27 mouse cellular contexts compared by ENCODE assay signal in the genomic region with DNA sequence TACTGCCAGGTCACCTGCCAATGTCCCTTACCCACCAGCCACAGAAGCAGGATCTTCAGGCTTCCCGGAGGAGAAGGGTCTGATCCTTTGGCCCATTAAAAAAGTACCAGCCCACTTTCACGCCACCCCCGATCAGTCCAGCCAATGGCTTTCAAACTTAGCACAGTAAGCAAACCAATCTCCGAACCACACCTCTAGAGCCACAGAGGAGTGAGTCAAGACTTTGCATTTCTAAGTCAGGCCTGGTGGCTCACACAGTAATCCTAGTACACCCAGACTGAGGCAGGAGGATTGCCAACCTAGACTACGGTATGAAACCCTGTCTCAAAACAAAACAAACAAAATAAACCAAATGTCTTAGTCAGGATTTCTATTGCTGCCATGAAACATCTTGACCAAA. TPM values are rescaled to one million over a fixed set of nuclear protein-coding genes. Genes with fewer than 3 reads are reported as not detected.
DNase-seq lines count a peak whose midpoint lies in the region; ATAC-seq lines count a peak whose summit lies in the region.
"Had no signal": no experiment of that assay in that cellular context is flagged by ENCODE, and none has a peak within 500 bp of the region (broad histone marks: within the 10 kb centered on the region; RNA-seq: fewer than 3 reads in every experiment).

No protein-coding gene starts in this region.

- peak overlapping the region; percentile 63 for H3K27ac ChIP-seq in kidney, embryonic 15.5 days
- H3K27ac ChIP-seq in midbrain, embryonic 16.5 days (ENCODE audit: low read length), result peak overlapping the region; percentile 91; the same call in 1 of the 2 replicates
- H3K27ac ChIP-seq in midbrain, embryonic 14.5 days (replicated peaks; ENCODE audit: low read depth, low read length), result no peak overlapping the region
- H3K27ac ChIP-seq in intestine, embryonic 16.5 days (ENCODE audit: low read length), result peak overlapping the region; percentile 92
- H3K27ac ChIP-seq: heart, embryonic 10.5 days had no signal

- no peaks in the 10 kb centered on the region for H3K36me3 ChIP-seq in kidney, embryonic 15.5 days
- H3K36me3 ChIP-seq in midbrain, embryonic 16.5 days (ENCODE audit: control insufficient read depth, insufficient read depth, low read length), result no peaks in the 10 kb centered on the region
- no peaks in the 10 kb centered on the region for H3K36me3 ChIP-seq in midbrain, embryonic 14.5 days (ENCODE audit: control insufficient read depth, insufficient read depth, low read length)
- H3K36me3 ChIP-seq in intestine, embryonic 16.5 days (ENCODE audit: control insufficient read depth, insufficient read depth, low read length), result no peaks in the 10 kb centered on the region
- H3K36me3 ChIP-seq: heart, embryonic 10.5 days; midbrain, embryonic 13.5 days; neural tube, embryonic 15.5 days had no signal

- no peak overlapping the region for H3K4me3 ChIP-seq in kidney, embryonic 15.5 days (replicated peaks)
- H3K4me3 ChIP-seq in midbrain, embryonic 16.5 days (ENCODE audit: low read depth, low read length), result no peak overlapping the region
- no peak overlapping the region for H3K4me3 ChIP-seq in midbrain, embryonic 14.5 days (replicated peaks; ENCODE audit: low read depth, low read length)
- no peak overlapping the region for H3K4me3 ChIP-seq in intestine, embryonic 16.5 days (ENCODE audit: low read length)
- H3K4me3 ChIP-seq: heart, embryonic 10.5 days; midbrain, embryonic 13.5 days; neural tube, embryonic 15.5 days had no signal

- ATAC-seq in kidney, embryonic 15.5 days (replicated peaks; ENCODE audit: low FRiP score), result no peak
- ATAC-seq in midbrain, embryonic 16.5 days, result no peak
- no peak for ATAC-seq in midbrain, embryonic 14.5 days (ENCODE audit: low FRiP score, low TSS enrichment)
- peak; percentile 50 for ATAC-seq in intestine, embryonic 16.5 days
- ATAC-seq: forebrain, embryonic 16.5 days; midbrain, embryonic 13.5 days had no signal

- peaks cover 18% of the 10 kb centered on the region for H3K27me3 ChIP-seq in kidney, embryonic 15.5 days
- H3K27me3 ChIP-seq in midbrain, embryonic 16.5 days (ENCODE audit: control insufficient read depth, insufficient read depth, low read depth, low read length), result no peaks in the 10 kb centered on the region; the same call in 1 of the 2 replicates
- H3K27me3 ChIP-seq in midbrain, embryonic 14.5 days (ENCODE audit: control insufficient read depth, insufficient read depth, low read length), result no peaks in the 10 kb centered on the region
- 0 out of 2 replicates have a peak, but pooled peaks cover 3% of the 10 kb centered on the region for H3K27me3 ChIP-seq in intestine, embryonic 16.5 days (replicated peaks; ENCODE audit: control insufficient read depth, insufficient read depth, low read length)

- H3K9me3 ChIP-seq in kidney, embryonic 15.5 days (replicated peaks), result no peaks in the 10 kb centered on the region
- no peaks in the 10 kb centered on the region for H3K9me3 ChIP-seq in midbrain, embryonic 16.5 days (replicated peaks; ENCODE audit: control insufficient read depth, low read length, poor library complexity, severe bottlenecking)
- H3K9me3 ChIP-seq in midbrain, embryonic 14.5 days (ENCODE audit: control insufficient read depth, low read length), result no peaks in the 10 kb centered on the region
- H3K9me3 ChIP-seq in intestine, embryonic 16.5 days (ENCODE audit: control insufficient read depth, low read length), result no peaks in the 10 kb centered on the region
- H3K9me3 ChIP-seq: heart, embryonic 10.5 days; midbrain, embryonic 13.5 days; neural tube, embryonic 15.5 days had no signal

- H3K4me2 ChIP-seq in kidney, embryonic 15.5 days, result no peak overlapping the region
- no peak overlapping the region for H3K4me2 ChIP-seq in midbrain, embryonic 16.5 days (ENCODE audit: low read length)
- no peak overlapping the region for H3K4me2 ChIP-seq in midbrain, embryonic 14.5 days (ENCODE audit: low read length)
- peak overlapping the region; percentile 26 for H3K4me2 ChIP-seq in intestine, embryonic 16.5 days (ENCODE audit: low read depth, low read length)
- H3K4me2 ChIP-seq: midbrain, embryonic 13.5 days; neural tube, embryonic 15.5 days had no signal

- DNase-seq in kidney, postnatal 14 days, result no peak
- DNase-seq in midbrain, embryonic 14.5 days, result no peak
- DNase-seq in c-Kit-positive CD71-positive TER-119-positive erythroid progenitor cells, embryonic 14.5 days (ENCODE audit: low spot score), result no peak
- DNase-seq in adrenal gland, postnatal 36 days, result no peak
- DNase-seq: adrenal gland, adult 8-10 months; B cell, adult 2 months; cerebellum, postnatal 10 days; embryo, embryonic 11 days; gastrocnemius, postnatal 36 days; heart, postnatal 10 days; liver had no signal

- WGBS in kidney, embryonic 15.5 days, result 60% methylated on average over 5 of the region's 5 CpGs
- WGBS in midbrain, embryonic 16.5 days, result 78% methylated on average over 5 of the region's 5 CpGs
- WGBS in midbrain, embryonic 14.5 days, result 78% methylated on average over 5 of the region's 5 CpGs
- 52% methylated on average over 5 of the region's 5 CpGs for WGBS in intestine, embryonic 16.5 days

- peaks cover 57% of the 10 kb centered on the region for H3K4me1 ChIP-seq in kidney, embryonic 15.5 days
- H3K4me1 ChIP-seq in midbrain, embryonic 16.5 days (ENCODE audit: control insufficient read depth, insufficient read depth, low read length), result peaks cover 45% of the 10 kb centered on the region
- peaks cover 39% of the 10 kb centered on the region for H3K4me1 ChIP-seq in midbrain, embryonic 14.5 days (ENCODE audit: control insufficient read depth, insufficient read depth, low read length)
- peaks cover 26% of the 10 kb centered on the region; the same call in 1 of the 2 replicates for H3K4me1 ChIP-seq in intestine, embryonic 16.5 days (ENCODE audit: control insufficient read depth, insufficient read depth, low read length)

- no peak overlapping the region for H3K9ac ChIP-seq in kidney, embryonic 15.5 days
- H3K9ac ChIP-seq in midbrain, embryonic 16.5 days (ENCODE audit: low read depth, low read length), result no peak overlapping the region
- no peak overlapping the region for H3K9ac ChIP-seq in midbrain, embryonic 14.5 days (replicated peaks; ENCODE audit: low read length)
- H3K9ac ChIP-seq in intestine, embryonic 16.5 days (ENCODE audit: low read depth, low read length), result 0 out of 2 replicates have a peak overlapping the region, but pooled peaks have one; percentile 38
- H3K9ac ChIP-seq: neural tube, embryonic 15.5 days had no signal

RNA-seq across cellular contexts. Expression of gene Ttc22, which starts 7.1 kb away (rescaled TPM):
- polyA plus RNA-seq in kidney, embryonic 15.5 days (2015; fragmentation: Nextera tagmentation; extraction: Ambion mirVana), result 5.8 and 6.0 TPM in 2 replicates
- polyA plus RNA-seq in midbrain, embryonic 16.5 days (2015; fragmentation: Nextera tagmentation; extraction: Ambion mirVana), result 3.6 and 4.4 TPM in 2 replicates
- polyA plus RNA-seq in midbrain, embryonic 14.5 days (2014; fragmentation: Nextera tagmentation; extraction: Ambion mirVana), result 3.3 and 3.5 TPM in 2 replicates
- 15.1 and 20.1 TPM in 2 replicates for polyA plus RNA-seq in intestine, embryonic 16.5 days (2015; fragmentation: Nextera tagmentation; extraction: Ambion mirVana)
- not detected for total RNA-seq in adrenal gland, postnatal 36 days (2021)
- total RNA-seq: gastrocnemius, postnatal 36 days; megakaryocyte progenitor cell, adult 5-6 weeks had no signal

RNA-seq across cellular contexts. Expression of gene Lexm, which starts 12.3 kb away (rescaled TPM):
- polyA plus RNA-seq in kidney, embryonic 15.5 days (2015; fragmentation: Nextera tagmentation; extraction: Ambion mirVana), result not detected in 2 replicates
- not detected in 2 replicates for polyA plus RNA-seq in midbrain, embryonic 16.5 days (2015; fragmentation: Nextera tagmentation; extraction: Ambion mirVana)
- polyA plus RNA-seq in midbrain, embryonic 14.5 days (2014; fragmentation: Nextera tagmentation; extraction: Ambion mirVana), result not detected in 2 replicates
- polyA plus RNA-seq in intestine, embryonic 16.5 days (2015; fragmentation: Nextera tagmentation; extraction: Ambion mirVana), result not detected in 2 replicates
- total RNA-seq in adrenal gland, postnatal 36 days (2021), result not detected
- total RNA-seq: adrenal gland, adult 8-10 months; gastrocnemius, postnatal 36 days; heart, postnatal 10 days; layer of hippocampus, adult 18-20 months; left cerebral cortex, postnatal 25 days; megakaryocyte progenitor cell, adult 5-6 weeks had no signal
- polyA plus RNA-seq: embryonic facial prominence, embryonic 14.5 days; forebrain, embryonic 16.5 days; heart, embryonic 10.5 days; liver, embryonic 16.5 days; lung, postnatal 0 days; neural tube, embryonic 15.5 days; spleen, adult 2 months; stomach, embryonic 14.5 days; thymus, postnatal 0 days had no signal

RNA-seq across cellular contexts. Expression of gene Pars2, which starts 21.5 kb away (rescaled TPM):
- 13.4 and 14.8 TPM in 2 replicates for polyA plus RNA-seq in kidney, embryonic 15.5 days (2015; fragmentation: Nextera tagmentation; extraction: Ambion mirVana)
- polyA plus RNA-seq in midbrain, embryonic 16.5 days (2015; fragmentation: Nextera tagmentation; extraction: Ambion mirVana), result 8.9 and 9.9 TPM in 2 replicates
- polyA plus RNA-seq in midbrain, embryonic 14.5 days (2014; fragmentation: Nextera tagmentation; extraction: Ambion mirVana), result 7.8 and 8.8 TPM in 2 replicates
- polyA plus RNA-seq in intestine, embryonic 16.5 days (2015; fragmentation: Nextera tagmentation; extraction: Ambion mirVana), result 15.9 TPM in 2 replicates
- 1 to 10 TPM; 3.9 to 5.7 TPM for total RNA-seq in adrenal gland, postnatal 36 days (2021)

RNA-seq across cellular contexts. Expression of gene Ttc4, which starts 49.4 kb away (rescaled TPM):
- polyA plus RNA-seq in kidney, embryonic 15.5 days (2015; fragmentation: Nextera tagmentation; extraction: Ambion mirVana), result 98.1 and 104 TPM in 2 replicates
- polyA plus RNA-seq in midbrain, embryonic 16.5 days (2015; fragmentation: Nextera tagmentation; extraction: Ambion mirVana), result 159 and 163 TPM in 2 replicates
- 104 and 121 TPM in 2 replicates for polyA plus RNA-seq in midbrain, embryonic 14.5 days (2014; fragmentation: Nextera tagmentation; extraction: Ambion mirVana)
- polyA plus RNA-seq in intestine, embryonic 16.5 days (2015; fragmentation: Nextera tagmentation; extraction: Ambion mirVana), result 76.3 and 80.8 TPM in 2 replicates
- total RNA-seq in adrenal gland, postnatal 36 days (2021), result 10 to 100 TPM; 23.4 to 24.4 TPM
